Mouse (Mus musculus) kidney, adult 9 months (tissue): Measurements from ENCODE around the gene Cep170.

Experiments
- DNase-seq: peaks from one replicate; pipeline ENCODE4 v3.0.0; 2022

Gene Cep170

DNA sequence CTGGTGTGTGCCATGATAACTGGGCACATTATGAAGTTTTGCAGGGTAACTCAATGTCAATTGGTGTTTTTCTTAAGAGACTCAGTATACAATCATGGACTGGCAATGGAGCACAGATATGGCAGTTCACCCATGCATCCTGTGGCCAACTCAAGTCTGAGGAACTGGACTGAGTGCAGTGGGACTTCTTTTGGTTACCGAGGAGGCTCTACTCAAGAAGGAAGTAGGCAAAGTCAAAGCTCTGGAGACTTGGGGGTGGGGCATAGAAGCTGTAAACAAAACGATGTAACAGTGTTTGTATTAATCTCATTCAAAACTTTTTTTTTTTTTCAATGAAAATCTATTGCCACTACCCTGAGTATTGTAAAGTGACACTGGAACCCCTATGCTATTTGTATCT lies 83.3 kb downstream of the Cep170 start:
- no peak for DNase-seq

- DNase-seq: no peak
Measured at GRCm38 (mm10) chr1:176727372-176727771, 86.5 kb downstream of the Cep170 start.

DNA sequence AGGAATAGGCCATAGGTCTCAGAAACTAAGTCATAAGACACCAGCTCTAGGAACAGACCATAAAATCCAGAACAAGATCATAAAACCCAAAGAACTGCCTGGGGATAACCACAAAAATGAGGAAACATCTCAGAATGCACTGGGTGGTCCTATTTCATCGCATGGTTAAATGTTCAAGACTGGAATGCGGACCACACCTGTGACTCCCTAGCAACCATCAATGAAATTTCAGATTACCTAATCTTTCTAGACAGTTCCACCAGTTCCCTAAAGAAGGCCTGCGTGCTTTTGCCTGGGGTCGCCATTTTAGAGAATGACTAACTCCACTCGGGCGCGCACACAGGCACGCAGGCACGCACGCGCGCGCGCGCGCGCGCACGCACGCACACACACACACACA lies 89.1 kb downstream of the Cep170 start:
- DNase-seq: no peak

GRCm38 (mm10) chr1:176723858-176724713 lies 89.8 kb downstream of the Cep170 start:
- DNase-seq: no peak

DNA sequence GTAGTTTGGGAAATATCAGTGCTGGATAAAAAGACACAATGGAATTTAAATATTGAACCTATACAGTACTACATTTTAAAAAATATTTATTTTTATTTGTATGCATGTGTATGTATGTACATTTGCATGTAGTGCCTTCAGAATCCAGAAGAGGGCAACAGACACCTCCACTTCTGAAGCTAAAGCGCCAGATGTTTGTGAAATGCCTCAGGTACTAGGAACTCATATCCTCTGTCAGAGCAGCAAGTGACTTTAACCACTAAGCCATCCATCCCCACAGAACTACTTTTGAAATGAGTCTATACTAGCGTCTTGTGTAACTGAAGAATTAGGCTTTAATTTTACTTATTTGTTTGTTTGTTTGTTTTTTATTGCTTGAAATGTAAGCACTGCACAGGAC lies 101.4 kb downstream of the Cep170 start:
- DNase-seq: peak; percentile 53

DNA sequence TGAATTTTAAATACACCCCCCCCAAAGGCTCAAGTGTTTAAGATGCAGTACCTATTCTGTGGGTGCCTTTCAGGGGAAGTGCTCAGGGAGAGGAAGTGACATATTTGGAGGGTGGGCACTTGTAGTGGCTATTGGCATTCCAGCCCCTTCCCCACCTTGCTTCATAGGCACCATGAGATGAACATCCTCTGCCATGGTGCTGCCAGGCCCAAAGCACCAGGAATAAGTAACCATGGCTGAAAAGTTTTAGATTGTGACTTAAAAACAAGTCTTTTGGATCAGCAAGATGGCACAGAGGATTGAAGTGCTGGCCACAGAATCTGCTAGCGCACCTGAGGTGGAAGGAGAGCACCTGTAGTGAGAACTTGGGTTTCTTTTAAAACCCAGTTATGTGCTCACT lies 113.6 kb downstream of the Cep170 start:
- no peak for DNase-seq

DNA sequence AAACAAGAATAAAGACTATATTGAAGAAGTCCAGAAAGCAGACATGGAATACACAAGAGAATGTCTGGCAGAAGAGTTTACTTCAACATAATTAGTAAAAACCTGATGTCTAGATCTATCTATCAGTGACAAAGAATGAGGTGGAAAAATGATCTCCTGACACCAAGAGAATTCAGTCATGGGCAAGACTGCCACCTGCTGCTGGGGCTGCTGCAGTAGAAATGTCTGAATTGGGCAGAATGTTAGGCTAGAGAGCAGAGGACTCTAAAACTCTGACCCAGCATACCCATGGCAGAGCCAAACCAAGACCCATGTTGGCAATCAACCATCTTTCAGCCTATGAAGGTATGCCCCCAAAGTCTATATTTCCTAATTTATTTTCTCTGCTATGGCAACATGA lies 114.1 kb downstream of the Cep170 start:
- peak; percentile 33 for DNase-seq

DNA sequence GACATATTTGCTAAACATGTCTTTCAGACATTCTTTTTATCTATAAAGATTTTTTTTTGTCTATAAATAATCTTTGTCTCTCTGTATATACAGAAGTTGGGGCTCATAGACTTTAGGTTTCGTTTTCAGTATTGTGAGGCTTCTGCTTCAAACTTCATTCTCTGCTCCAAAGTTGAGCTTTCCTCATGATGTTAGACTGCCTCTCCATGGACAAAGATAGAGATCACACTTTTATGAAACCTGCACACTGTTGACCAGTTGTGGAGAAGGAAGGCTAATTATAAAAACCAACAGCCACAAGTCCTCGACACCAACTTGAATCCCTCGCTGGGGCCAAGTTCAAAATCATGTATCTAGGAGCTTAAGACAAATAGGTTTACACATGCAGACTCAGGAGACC lies 115.2 kb downstream of the Cep170 start:
- no peak for DNase-seq

GRCm38 (mm10) chr1:176697091-176697490 lies 116.8 kb downstream of the Cep170 start:
- peak; percentile 30 for DNase-seq

DNA sequence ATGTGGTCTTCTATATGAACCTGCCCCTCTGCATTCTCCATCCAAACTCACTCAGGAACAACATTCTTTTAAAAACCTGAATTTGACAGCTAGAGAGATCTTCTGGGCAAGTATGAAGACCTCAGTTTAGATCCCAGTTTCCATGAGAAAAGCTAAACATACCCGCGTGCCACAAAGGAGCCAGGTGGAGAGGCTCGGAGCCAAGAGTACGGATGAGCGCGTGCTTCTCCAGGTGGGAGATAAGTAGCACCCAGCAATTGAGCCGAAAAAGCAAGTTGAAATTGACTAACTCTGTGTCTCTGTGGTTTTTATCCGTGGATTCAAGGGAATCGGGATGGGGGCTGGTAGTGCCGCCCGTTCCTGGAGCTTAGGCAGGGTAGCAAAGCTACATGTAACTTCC lies 122.8 kb downstream of the Cep170 start:
- DNase-seq: no peak

DNA sequence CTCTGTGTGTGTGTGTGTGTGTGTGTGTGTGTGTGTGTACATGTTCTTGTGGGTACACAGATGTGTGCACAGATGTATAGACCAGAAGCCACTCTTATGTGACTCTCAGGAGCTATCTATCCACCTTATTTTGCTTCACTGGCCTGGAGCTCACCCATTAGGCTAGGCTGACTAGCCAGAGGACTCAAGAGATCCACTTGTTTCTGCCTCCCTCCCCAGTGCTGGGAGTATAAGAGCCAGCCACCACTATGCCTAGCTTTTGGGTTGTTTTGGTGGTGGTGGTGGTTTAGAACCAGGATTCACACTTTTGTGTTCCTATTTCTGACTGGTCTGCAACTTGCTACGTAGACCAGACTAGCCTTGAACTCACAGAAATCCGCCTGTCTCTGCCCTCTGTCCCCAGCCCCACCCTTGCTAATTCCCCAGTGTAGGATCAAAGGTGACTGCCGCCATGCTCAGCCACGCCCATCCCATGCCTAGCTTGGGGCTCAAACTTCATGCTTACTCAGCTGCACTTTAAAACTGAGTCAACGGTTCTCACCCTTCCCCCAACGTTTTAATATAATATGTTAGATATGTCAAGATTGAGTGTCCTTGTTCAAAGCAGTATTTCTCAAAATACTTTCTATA lies 125.5 kb downstream of the Cep170 start:
- no peak for DNase-seq
